Mouse (Mus musculus) heart, postnatal 0 days (tissue): ENCODE measurements around the gene Hist1h2ab.

Source experiments
- CTCF ChIP-seq: IDR thresholded peaks from 2 replicates; pipeline ENCODE4 v1.5.1; 2016; ENCODE audit warnings: antibody characterized with exemption, control low read depth, low read depth
- EP300 ChIP-seq: IDR thresholded peaks from 2 replicates; pipeline ENCODE4 v1.6.1; 2016; ENCODE audit warnings: antibody characterized with exemption, low read depth

DNA sequence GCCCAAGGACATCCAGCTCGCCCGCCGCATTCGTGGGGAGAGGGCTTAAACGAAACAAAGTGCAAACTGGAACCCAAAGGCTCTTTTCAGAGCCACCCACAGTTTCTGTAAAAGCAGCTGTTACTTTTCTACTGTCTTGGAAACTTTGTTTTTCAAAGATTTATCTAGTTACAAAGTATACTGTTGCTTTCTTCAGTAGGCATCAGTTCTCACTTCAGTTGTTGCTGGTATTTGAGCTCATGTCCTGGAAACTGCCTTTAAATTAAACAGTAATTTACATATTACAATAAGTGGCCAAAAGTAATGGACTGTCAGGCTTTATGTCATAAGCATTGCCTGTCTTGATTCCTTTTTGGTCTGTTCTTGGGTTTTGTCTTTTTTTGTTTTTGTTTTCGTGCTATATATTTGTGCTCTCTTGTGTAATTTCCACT, 1.8 kb downstream of the Hist1h2ab start:
- TF ChIP-seq CTCF (no peak), EP300 (no peak)
